Mouse (Mus musculus) regulatory T cell (primary cell): ENCODE data around the gene Wls.

Source experiments
- in situ Hi-C: fragments of 300-600 bp; cut with MboI, MseI; formaldehyde crosslinking; loops from one replicate; pipeline ENCODE4 v1.15.1; 2025; ENCODE audit warnings: high pct_unique_total_duplicates

The Wls gene

GRCm38 (mm10) chr3:159839481-159839880 lies at the start of gene Wls:
Wls (plus strand) TSS chr3:159839672.
- in situ Hi-C loops: no loop called here

GRCm38 (mm10) chr3:159789781-159790180 lies 49.7 kb upstream of the Wls start:
- in situ Hi-C loops: loop anchor here (10.0 kb wide), 1 partner anchor 125 kb away; no protein-coding TSS in a partner anchor

- in situ Hi-C loops: no loop called here
These were observed 7.9 kb upstream of the Wls start for GRCm38 (mm10) chr3:159831535-159831934.

- in situ Hi-C loops: no loop called here
These were observed 737 bp downstream of the Wls start for GRCm38 (mm10) chr3:159840002-159840816.

- in situ Hi-C loops: no loop called here
These were observed 1.4 kb downstream of the Wls start for GRCm38 (mm10) chr3:159840817-159841390.

- in situ Hi-C loops: no loop called here
These were observed 2.0 kb downstream of the Wls start for GRCm38 (mm10) chr3:159841458-159841857.

GRCm38 (mm10) chr3:159843135-159843534 lies 3.7 kb downstream of the Wls start:
- in situ Hi-C loops: no loop called here

- in situ Hi-C loops: no loop called here
These were observed 8.0 kb downstream of the Wls start for GRCm38 (mm10) chr3:159847410-159848016.

GRCm38 (mm10) chr3:159848156-159848555 lies 8.7 kb downstream of the Wls start:
- in situ Hi-C loops: no loop called here

- in situ Hi-C loops: no loop called here
These were observed 12.0 kb downstream of the Wls start for GRCm38 (mm10) chr3:159851476-159851875.

GRCm38 (mm10) chr3:159851980-159852379 lies 12.5 kb downstream of the Wls start:
- in situ Hi-C loops: no loop called here

- in situ Hi-C loops: no loop called here
These were observed 17.6 kb downstream of the Wls start for GRCm38 (mm10) chr3:159857112-159857511.

GRCm38 (mm10) chr3:159865691-159866090 lies 26.2 kb downstream of the Wls start:
- in situ Hi-C loops: no loop called here

- in situ Hi-C loops: no loop called here
These were observed 39.5 kb downstream of the Wls start for GRCm38 (mm10) chr3:159878983-159879382.

GRCm38 (mm10) chr3:159883325-159883724 lies 43.9 kb downstream of the Wls start:
- in situ Hi-C loops: no loop called here

- in situ Hi-C loops: no loop called here
These were observed 45.3 kb downstream of the Wls start for GRCm38 (mm10) chr3:159884802-159885201.

- in situ Hi-C loops: no loop called here
These were observed 45.8 kb downstream of the Wls start for GRCm38 (mm10) chr3:159885271-159885670.

- in situ Hi-C loops: no loop called here
These were observed 46.4 kb downstream of the Wls start for GRCm38 (mm10) chr3:159885781-159886400.

GRCm38 (mm10) chr3:159890176-159891056 lies 50.9 kb downstream of the Wls start:
- in situ Hi-C loops: no loop called here

- in situ Hi-C loops: no loop called here
These were observed 51.7 kb downstream of the Wls start for GRCm38 (mm10) chr3:159891057-159891752.

- in situ Hi-C loops: no loop called here
These were observed 67.9 kb downstream of the Wls start for GRCm38 (mm10) chr3:159907329-159907728.
